Mouse (Mus musculus) embryonic facial prominence, embryonic 12.5 days (tissue): ENCODE results near the gene Dlg2. TPM values are rescaled to one million over a fixed set of nuclear protein-coding genes. Genes with fewer than 3 reads are reported as not detected.

Source experiments
- ATAC-seq: fragments of 200-750 bp; cut with Nextera tagmentation; 2 replicates; pipeline ENCODE4 v1.8.0; 2017; ENCODE audit not compliant: insufficient number of reproducible peaks, insufficient read depth, low FRiP score, low TSS enrichment
- H3K27ac ChIP-seq: fragments of 300-500 bp; sonication (generic); 2 replicates; pipeline ENCODE4 v1.5.1; 2016; ENCODE audit warnings: mild to moderate bottlenecking
- H3K27me3 ChIP-seq: fragments of 300-500 bp; sonication (generic); 2 replicates; pipeline ENCODE4 v1.6.1; 2016; ENCODE audit warnings: mild to moderate bottlenecking, moderate library complexity
- H3K36me3 ChIP-seq: fragments of 300-500 bp; sonication (generic); 2 replicates; pipeline ENCODE4 v1.6.1; 2016; ENCODE audit warnings: mild to moderate bottlenecking
- H3K4me1 ChIP-seq: fragments of 300-500 bp; sonication (generic); 2 replicates; pipeline ENCODE4 v1.6.1; 2016
- H3K4me2 ChIP-seq: fragments of 300-500 bp; sonication (generic); replicated peaks from 2 replicates; pipeline ENCODE4 v1.6.1; 2016; ENCODE audit warnings: mild to moderate bottlenecking, moderate library complexity
- H3K4me3 ChIP-seq: fragments of 300-500 bp; sonication (generic); 2 replicates; pipeline ENCODE4 v1.5.1; 2016; ENCODE audit warnings: mild to moderate bottlenecking
- H3K9ac ChIP-seq: fragments of 300-500 bp; sonication (generic); 2 replicates; pipeline ENCODE4 v1.6.1; 2016; ENCODE audit warnings: mild to moderate bottlenecking, moderate library complexity
- H3K9me3 ChIP-seq: fragments of 300-500 bp; sonication (generic); 2 replicates; pipeline ENCODE4 v1.6.1; 2016; ENCODE audit warnings: mild to moderate bottlenecking, moderate library complexity
- WGBS: fragments of 180-500 bp; shearing (Covaris S2); methylation state at CpG from one replicate; pipeline ENCODE4 v1.1.7; 2016; 5-methylcytosine and 5-hydroxymethylcytosine counted together
- polyA plus RNA-seq: library from polyadenylated mRNA; unstranded; fragments of >200 nt; fragmentation: Nextera tagmentation; extraction: Ambion mirVana; gene quantifications from 2 replicates; pipeline ENCODE4 v1.2.1, GENCODE M21; 2016

The Dlg2 gene
- polyA plus RNA-seq, 1 experiment from 2014 or later = 11.0 TPM

DNA sequence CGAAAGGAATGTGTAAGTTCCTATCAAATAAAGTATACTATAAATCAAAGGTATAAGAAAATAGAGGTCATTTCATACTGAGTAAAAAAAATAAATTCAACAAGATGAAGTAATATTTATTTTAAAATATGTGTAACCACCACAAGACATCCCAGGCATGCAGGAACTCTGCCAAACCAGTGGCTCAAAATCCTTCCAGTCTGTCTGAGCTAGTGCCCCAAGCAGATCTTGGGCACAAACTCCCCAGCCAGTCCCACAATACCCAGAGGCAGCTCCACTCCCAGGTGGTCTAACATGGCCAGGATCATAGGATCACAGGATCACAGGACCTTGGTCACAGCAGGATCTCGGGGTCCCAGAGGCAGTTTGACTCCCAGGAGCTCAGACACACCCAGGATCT is 1977.7 kb downstream of the Dlg2 start:
- H3K27ac ChIP-seq = no peak overlapping the region
- H3K4me1 ChIP-seq = peaks cover 7% of the 10 kb centered on the region; the same call in 1 of the 2 replicates
- H3K9ac ChIP-seq = no peak overlapping the region
- H3K9me3 ChIP-seq = no peaks in the 10 kb centered on the region
- ATAC-seq = no peak
- H3K36me3 ChIP-seq = no peaks in the 10 kb centered on the region
- WGBS = 71% methylated on average over 2 of the region's 2 CpGs
- no peak overlapping the region for H3K4me2 ChIP-seq
- no peaks in the 10 kb centered on the region for H3K27me3 ChIP-seq
- H3K4me3 ChIP-seq = no peak overlapping the region

DNA sequence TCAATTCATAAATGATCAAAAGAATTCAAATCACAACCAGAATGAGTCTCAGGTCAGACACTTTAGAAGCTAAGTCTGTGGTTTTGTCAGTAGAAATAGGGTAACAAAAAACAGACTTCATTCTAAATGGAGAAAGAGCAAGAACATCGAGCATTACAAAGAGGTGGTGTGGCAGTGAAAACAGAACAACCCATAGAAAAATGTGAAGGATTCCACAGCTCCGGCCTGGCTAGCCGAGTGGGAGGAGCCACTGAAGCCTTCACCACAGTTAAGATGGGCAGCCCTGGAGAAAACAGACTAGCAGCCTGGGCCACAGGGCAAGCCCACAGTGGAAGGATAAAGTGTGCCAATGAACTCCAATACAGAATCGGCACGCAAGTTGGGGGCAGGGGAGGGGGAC is 1979.5 kb downstream of the Dlg2 start:
- ATAC-seq = no peak
- H3K4me2 ChIP-seq = no peak overlapping the region
- no peak overlapping the region for H3K9ac ChIP-seq
- no peaks in the 10 kb centered on the region for H3K27me3 ChIP-seq
- H3K4me3 ChIP-seq = no peak overlapping the region
- H3K27ac ChIP-seq = peak overlapping the region; percentile 23; the same call in 1 of the 2 replicates
- peaks cover 7% of the 10 kb centered on the region; the same call in 1 of the 2 replicates for H3K4me1 ChIP-seq
- H3K9me3 ChIP-seq = no peaks in the 10 kb centered on the region
- H3K36me3 ChIP-seq = no peaks in the 10 kb centered on the region
- WGBS = 39% methylated on average over 5 of the region's 5 CpGs

DNA sequence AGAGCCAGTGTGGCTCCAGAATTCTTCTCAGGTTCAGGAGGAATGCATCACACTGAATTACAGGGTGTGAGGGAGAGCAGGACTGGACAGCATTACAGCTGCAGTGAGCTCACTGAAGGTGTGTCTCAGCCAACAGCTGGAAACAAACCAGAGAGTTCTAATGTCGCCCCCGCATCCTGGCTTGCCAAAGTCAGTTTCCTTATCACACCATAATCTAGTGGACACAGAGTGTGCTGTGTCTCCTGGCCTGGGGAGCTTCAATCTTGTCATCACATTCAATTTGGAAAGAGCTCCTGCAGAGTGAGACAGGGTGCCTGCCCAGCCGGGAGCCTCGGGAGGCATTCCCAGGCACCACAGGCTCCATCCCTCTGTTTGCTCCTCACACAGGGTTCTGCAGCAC is 1981.3 kb downstream of the Dlg2 start:
- Histone ChIP-seq H3K4me3 (no peak overlapping the region), H3K27ac (0 out of 2 replicates have a peak overlapping the region, but pooled peaks have one; percentile 36), H3K4me1 (peaks cover 7% of the 10 kb centered on the region; the same call in 1 of the 2 replicates), H3K9me3 (no peaks in the 10 kb centered on the region), H3K9ac (no peak overlapping the region), H3K27me3 (no peaks in the 10 kb centered on the region), H3K36me3 (no peaks in the 10 kb centered on the region), H3K4me2 (no peak overlapping the region)
- peak; percentile 69; the same call in 1 of the 2 replicates for ATAC-seq
- WGBS = 22% methylated on average over 4 of the region's 4 CpGs

DNA sequence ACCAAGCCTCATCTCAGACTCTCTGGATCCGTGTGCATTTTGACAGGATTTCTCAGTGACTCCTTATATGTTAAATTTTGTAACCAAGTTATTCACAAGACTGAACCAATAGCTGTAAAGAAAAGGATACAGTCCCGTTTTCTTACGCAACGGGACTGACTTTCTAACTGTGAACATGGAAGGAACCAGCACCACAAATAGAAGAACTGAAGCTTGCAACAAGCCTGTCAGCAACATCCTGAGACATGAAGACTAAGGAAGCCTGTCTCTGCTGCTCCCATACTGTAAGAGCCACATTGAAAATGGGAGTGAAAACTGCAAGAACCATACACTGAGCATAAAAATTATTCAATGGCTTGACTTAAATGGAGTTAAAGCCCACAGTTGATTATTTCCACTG is 1981.8 kb downstream of the Dlg2 start:
- no peaks in the 10 kb centered on the region for H3K36me3 ChIP-seq
- peaks cover 7% of the 10 kb centered on the region; the same call in 1 of the 2 replicates for H3K4me1 ChIP-seq
- no peak for ATAC-seq
- no peak overlapping the region for H3K27ac ChIP-seq
- H3K27me3 ChIP-seq = no peaks in the 10 kb centered on the region
- 87% methylated on average over 4 of the region's 4 CpGs for WGBS
- no peak overlapping the region for H3K4me3 ChIP-seq
- H3K9ac ChIP-seq = no peak overlapping the region
- no peaks in the 10 kb centered on the region for H3K9me3 ChIP-seq
- H3K4me2 ChIP-seq = no peak overlapping the region

DNA sequence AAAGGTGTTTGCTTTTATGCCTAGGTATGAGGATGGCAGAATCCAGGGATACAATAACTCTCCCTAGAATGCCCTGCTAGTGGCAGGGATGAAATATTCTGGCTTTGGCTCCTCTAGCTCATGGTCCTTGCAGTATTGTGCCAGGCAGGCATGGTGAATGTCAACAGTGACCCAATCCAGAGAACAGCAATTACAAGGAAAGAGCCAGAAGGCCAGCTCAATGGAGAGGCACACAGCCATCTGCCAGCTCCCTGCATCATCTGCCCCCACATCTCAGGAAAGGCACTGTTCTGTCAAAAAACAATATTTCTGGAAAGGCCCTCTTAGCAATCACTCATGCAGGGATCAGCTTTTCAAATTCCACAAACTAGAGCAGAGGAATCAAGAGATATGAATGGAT is 1984.1 kb downstream of the Dlg2 start:
- H3K4me3 ChIP-seq = no peak overlapping the region
- H3K36me3 ChIP-seq = no peaks in the 10 kb centered on the region
- no peaks in the 10 kb centered on the region for H3K27me3 ChIP-seq
- no peak overlapping the region for H3K9ac ChIP-seq
- no peak overlapping the region for H3K27ac ChIP-seq
- ATAC-seq = no peak
- no peak overlapping the region for H3K4me2 ChIP-seq
- peaks cover 16% of the 10 kb centered on the region for H3K4me1 ChIP-seq
- H3K9me3 ChIP-seq = no peaks in the 10 kb centered on the region

DNA sequence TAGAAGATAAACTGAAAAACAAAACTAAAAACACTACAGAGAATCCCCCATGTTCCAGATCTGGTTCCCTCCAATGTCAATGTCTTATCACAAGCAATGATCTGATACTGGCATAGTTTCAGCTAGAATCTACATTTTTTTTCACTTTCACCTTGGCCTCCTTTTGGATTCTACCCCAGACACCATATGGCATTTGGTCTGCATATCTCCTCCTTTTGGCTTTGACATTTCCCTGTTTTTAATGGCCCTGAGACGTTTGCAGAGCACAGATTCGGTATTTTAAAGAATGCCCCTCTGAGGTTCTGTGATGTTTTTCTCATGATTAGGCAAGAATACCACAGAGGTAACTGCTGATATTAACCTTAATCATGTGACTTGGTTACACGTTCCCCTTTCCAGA is 1984.8 kb downstream of the Dlg2 start:
- Histone ChIP-seq H3K4me1 (peaks cover 16% of the 10 kb centered on the region), H3K27me3 (no peaks in the 10 kb centered on the region), H3K9ac (no peak overlapping the region), H3K27ac (no peak overlapping the region), H3K4me3 (no peak overlapping the region), H3K9me3 (no peaks in the 10 kb centered on the region), H3K36me3 (no peaks in the 10 kb centered on the region), H3K4me2 (no peak overlapping the region)
- 74% methylated on average over 3 of the region's 3 CpGs for WGBS
- ATAC-seq = no peak

DNA sequence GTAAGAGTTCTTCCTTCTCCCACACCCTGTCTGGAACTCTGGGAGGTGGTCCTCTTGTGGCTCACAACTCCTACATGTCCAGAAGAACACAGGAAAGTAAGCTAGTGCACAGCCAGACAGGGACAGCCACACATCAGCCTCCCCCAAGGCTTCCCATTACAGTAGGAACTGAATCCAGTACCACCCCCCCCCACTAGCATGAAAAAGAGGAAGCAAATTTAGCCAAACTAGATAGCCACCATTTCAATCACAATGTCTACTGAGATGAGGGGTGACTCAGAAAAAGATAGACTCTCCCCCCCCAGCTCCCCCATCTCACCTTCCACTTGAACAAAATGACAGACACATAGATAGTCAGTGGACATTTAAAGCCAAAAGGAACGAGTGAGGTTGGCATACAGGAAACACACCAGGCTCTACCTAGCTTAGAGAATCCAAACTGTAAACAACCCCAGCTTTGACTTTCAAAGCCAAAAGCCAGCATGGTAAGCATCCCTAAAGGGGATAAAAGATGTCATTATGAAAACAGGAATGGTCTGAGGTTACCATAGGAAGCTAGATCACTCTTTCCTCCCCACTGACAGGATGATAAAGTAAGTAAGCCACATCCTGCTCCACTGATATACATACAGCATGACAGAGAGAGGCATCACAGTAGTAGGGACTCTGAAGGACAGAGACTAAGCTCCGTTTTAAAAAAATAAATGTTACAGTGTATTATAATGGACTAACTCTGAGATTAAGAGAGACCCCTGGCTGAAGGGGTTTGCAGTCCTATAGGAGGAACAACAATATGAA is 1986.8 kb downstream of the Dlg2 start:
- H3K27me3 ChIP-seq = no peaks in the 10 kb centered on the region
- no peaks in the 10 kb centered on the region for H3K9me3 ChIP-seq
- H3K36me3 ChIP-seq = no peaks in the 10 kb centered on the region
- H3K4me3 ChIP-seq = no peak overlapping the region
- WGBS = 68% methylated on average over 2 of the region's 2 CpGs
- no peak for ATAC-seq
- no peak overlapping the region for H3K4me2 ChIP-seq
- no peak overlapping the region for H3K9ac ChIP-seq
- H3K27ac ChIP-seq = no peak overlapping the region
- peaks cover 8% of the 10 kb centered on the region; the same call in 1 of the 2 replicates for H3K4me1 ChIP-seq

DNA sequence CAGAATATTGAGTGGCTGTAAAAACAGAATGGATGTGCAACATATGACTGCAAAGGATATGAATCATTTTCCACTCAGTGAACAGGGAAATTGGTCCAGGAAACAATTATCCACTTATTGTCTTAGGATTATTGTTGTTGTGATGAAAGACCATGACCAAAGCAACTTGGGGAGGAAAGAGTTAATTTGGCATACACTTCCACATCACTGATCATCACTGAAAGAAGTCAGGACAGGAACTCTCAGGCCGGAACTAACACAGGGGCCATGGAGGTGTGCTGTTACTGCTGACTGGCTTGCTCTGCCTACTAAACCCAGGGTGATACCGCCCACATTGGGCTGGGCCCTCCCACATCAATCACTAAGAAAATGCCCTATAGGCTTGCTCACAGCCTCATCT is 1987.8 kb downstream of the Dlg2 start:
- peak; percentile 77; the same call in 1 of the 2 replicates for ATAC-seq
- 59% methylated on average over 2 of the region's 2 CpGs for WGBS
- H3K9ac ChIP-seq = no peak overlapping the region
- no peak overlapping the region for H3K4me3 ChIP-seq
- no peak overlapping the region for H3K4me2 ChIP-seq
- no peak overlapping the region for H3K27ac ChIP-seq
- H3K9me3 ChIP-seq = no peaks in the 10 kb centered on the region
- H3K36me3 ChIP-seq = no peaks in the 10 kb centered on the region
- H3K4me1 ChIP-seq = peaks cover 8% of the 10 kb centered on the region; the same call in 1 of the 2 replicates
- no peaks in the 10 kb centered on the region for H3K27me3 ChIP-seq

DNA sequence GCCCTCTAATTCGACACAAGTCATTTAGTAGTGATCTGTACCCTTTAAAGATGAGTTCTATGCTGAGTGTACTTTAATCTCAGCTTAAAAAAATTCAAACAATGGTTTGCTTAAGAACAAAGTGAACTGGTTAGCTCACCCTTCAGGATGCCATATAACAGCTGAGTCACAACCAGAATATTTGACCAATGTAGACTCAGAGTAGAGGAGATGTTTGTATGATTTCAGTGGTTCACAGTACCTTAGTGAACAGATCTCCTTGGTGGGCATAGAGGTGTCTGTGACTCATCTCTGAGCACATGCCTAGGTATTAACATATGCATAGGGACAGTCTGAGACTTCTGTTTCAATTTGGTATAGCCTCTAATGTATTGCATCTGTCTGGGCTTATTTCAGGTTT is 2002.7 kb downstream of the Dlg2 start:
- no peak for ATAC-seq
- Histone ChIP-seq H3K27me3 (no peaks in the 10 kb centered on the region), H3K4me3 (no peak overlapping the region), H3K9ac (no peak overlapping the region), H3K9me3 (no peaks in the 10 kb centered on the region), H3K27ac (no peak overlapping the region), H3K4me1 (no peaks in the 10 kb centered on the region), H3K4me2 (no peak overlapping the region), H3K36me3 (no peaks in the 10 kb centered on the region)
- WGBS = 75% methylated on average over 1 of the region's 1 CpGs

DNA sequence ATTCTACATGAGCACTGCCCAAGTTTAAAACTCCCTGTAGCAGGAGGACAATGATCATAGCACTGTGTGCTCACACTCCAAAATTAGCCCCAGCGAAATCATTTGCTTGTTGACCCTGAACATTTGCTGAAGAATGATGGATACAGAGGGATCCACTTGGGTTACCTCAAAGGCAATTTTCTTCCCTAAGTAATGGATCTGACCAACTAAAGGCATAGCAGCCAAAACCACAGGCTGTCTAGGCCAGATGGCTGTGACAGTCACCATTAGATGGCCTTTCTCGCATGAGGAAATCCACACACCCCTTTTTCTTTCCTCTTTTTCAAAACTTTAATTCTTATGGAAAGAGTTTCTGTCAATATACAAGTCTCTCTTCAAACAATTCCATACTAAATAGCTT is 2003.3 kb downstream of the Dlg2 start:
- no peak overlapping the region for H3K4me3 ChIP-seq
- no peaks in the 10 kb centered on the region for H3K27me3 ChIP-seq
- no peak for ATAC-seq
- whole genome bisulfite sequencing = 86% methylated on average over 2 of the region's 2 CpGs
- no peak overlapping the region for H3K9ac ChIP-seq
- H3K9me3 ChIP-seq = no peaks in the 10 kb centered on the region
- H3K4me2 ChIP-seq = no peak overlapping the region
- no peaks in the 10 kb centered on the region for H3K4me1 ChIP-seq
- no peaks in the 10 kb centered on the region for H3K36me3 ChIP-seq
- H3K27ac ChIP-seq = no peak overlapping the region

DNA sequence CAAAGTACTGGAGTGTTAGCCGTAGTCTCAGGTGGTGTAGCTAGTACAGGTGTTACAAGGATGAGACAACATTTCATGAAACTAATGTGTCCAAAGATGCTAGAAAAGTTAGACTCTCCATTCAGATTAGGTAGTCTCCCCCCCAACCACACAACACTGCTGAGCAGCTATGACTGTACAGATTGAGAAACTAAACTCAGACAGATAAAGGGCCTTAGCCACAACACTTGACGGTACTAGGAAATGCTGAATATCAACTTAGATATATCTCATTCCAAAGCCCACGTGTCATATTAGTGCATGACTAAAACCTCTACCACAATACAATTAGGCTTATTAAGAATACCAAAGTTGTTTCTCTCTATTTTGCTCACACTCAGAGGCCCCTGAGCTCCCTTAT is 2006.9 kb downstream of the Dlg2 start:
- WGBS = 76% methylated on average over 3 of the region's 3 CpGs
- no peaks in the 10 kb centered on the region for H3K27me3 ChIP-seq
- no peak for ATAC-seq
- H3K9ac ChIP-seq = no peak overlapping the region
- no peaks in the 10 kb centered on the region for H3K4me1 ChIP-seq
- H3K27ac ChIP-seq = no peak overlapping the region
- no peaks in the 10 kb centered on the region for H3K9me3 ChIP-seq
- no peak overlapping the region for H3K4me3 ChIP-seq
- H3K4me2 ChIP-seq = no peak overlapping the region
- no peaks in the 10 kb centered on the region for H3K36me3 ChIP-seq

DNA sequence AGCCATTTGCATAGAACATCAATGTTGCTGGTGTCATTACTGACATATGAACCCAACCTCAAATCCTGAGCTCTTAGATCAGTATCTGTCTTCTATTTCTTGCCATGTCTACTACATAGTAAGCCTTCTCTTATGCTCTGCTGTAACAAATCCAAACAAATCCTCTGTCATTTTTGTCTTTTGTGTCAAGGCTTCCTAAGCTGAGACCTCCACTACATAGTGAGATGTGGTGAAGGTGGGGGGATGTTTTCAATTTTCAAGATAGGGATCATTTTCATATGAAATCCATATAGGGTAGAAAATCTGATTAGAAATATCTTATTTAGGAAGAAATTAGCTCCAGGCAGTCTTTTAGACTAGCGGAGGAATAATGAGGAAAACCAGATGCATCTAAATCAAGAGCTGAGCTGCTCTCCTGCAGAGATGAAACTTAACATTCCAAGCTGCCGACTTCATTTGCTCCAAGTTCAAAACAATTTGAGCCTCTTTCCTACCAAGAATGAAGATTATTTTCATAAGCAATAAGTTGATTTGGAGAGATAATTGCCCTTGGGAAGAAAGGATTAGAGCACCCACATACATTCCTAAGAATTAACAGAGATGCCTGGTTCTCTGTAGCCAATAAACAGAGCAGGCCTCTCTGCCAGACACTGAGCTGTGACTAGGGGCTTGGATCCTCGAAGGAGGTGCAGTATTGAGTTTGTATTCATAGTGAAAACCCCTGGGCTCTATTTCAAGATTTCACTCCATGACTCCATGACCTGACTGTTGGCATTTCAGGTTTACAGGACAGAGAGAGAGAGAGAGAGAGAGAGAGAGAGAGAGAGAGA is 2009.6 kb downstream of the Dlg2 start:
- Histone ChIP-seq H3K4me2 (no peak overlapping the region), H3K9ac (no peak overlapping the region), H3K27me3 (no peaks in the 10 kb centered on the region), H3K9me3 (no peaks in the 10 kb centered on the region), H3K4me1 (no peaks in the 10 kb centered on the region), H3K36me3 (no peaks in the 10 kb centered on the region), H3K27ac (peak overlapping the region; percentile 37; the same call in 1 of the 2 replicates), H3K4me3 (no peak overlapping the region)
- peak; percentile 74 for ATAC-seq
- 23% methylated on average over 3 of the region's 3 CpGs for WGBS
